Mouse (Mus musculus): ENCODE data around the gene Fxyd4.

- TF ChIP-seq POLR2A (IDR thresholded peaks at IDR 0.05; ENCODE audit: borderline replicate concordance, insufficient read depth, low read length), result no peak
- no peak for TF ChIP-seq CTCF (IDR thresholded peaks at IDR 0.05; ENCODE audit: borderline replicate concordance, insufficient read depth, low read depth, low read length)
These were observed 45.1 kb downstream of the Fxyd4 start for GRCm38 (mm10) chr6:117892386-117892785.
